Mouse (Mus musculus) heart, postnatal 0 days (tissue): ENCODE data around the gene Wdr90.

Experiments used
- CTCF ChIP-seq: IDR thresholded peaks from 2 replicates; pipeline ENCODE4 v1.5.1; 2016; ENCODE audit warnings: antibody characterized with exemption, control low read depth, low read depth
- EP300 ChIP-seq: IDR thresholded peaks from 2 replicates; pipeline ENCODE4 v1.6.1; 2016; ENCODE audit warnings: antibody characterized with exemption, low read depth

GRCm38 (mm10) chr17:25843636-25844395 lies 17.5 kb downstream of the Wdr90 start:
- TF ChIP-seq CTCF (no peak), EP300 (no peak)
